Mouse (Mus musculus): ENCODE results near the gene Ptpn23.
A peak's percentile ranks its signal among the peaks of the same experiment; 100 is the strongest.

DNA sequence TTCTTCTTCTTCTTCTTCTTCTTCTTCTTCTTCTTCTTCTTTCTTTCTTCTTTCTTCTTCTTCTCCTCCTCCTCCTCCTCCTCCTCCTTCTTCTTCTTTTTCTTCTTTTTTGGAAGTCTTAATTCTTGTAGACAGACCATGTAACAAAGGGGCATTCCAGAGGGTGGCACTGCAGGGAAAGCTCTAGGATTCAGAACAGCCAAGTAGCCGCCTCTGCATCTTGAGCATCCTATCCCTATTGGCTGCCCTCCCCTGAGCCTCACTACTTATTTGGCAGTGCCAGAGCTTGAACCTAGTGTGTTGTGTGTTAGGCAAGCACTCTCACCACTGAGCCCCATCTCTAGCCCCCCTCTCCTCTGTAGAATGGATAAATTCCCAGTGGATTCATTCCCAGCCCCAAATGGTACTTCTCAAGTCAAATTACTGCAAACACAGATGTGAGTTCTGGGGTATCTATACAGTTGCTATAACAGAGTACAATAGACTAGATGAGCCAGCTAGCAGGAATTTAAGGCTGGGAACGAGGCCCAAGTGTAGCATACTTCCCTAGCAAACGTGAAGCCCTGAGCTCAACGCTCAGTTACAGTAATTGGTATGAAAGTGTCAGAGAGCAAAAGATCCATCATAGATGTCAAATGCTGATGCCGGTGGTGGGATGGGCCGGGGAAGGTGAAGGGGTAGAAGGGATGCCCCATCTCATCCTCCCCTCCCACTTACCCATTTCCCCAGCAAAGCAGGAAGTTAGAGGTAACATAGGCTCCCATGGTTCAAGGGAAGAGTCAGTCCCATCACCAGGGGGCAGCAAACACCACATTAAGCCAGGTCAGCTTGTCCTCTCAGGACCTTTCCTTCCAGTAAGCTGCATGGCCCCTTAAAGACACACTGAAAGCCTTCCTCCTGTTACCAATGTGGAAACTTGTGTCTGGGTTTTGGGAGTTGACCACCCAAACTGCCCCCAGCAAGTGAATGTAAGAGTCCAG lies 3.2 kb upstream of the Ptpn23 start:
- peak; percentile 70 for TF ChIP-seq CTCF (conservative IDR thresholded peaks at IDR 0.05; ENCODE audit: low read length)
- no peak for TF ChIP-seq POU5F1 (IDR thresholded peaks at IDR 0.05; ENCODE audit: borderline replicate concordance, low read length)
